Mouse (Mus musculus) limb, embryonic 11.5 days (tissue): ENCODE measurements around the gene Eps15l1. TPM values are rescaled to one million over a fixed set of nuclear protein-coding genes. Genes with fewer than 3 reads are reported as not detected.

ENCODE experiments used
- ATAC-seq: fragments of 200-750 bp; cut with Nextera tagmentation; 2 replicates; pipeline ENCODE4 v1.8.0; 2017; ENCODE audit warnings: low read depth; ENCODE audit not compliant: insufficient number of reproducible peaks, low FRiP score, low TSS enrichment
- DNase-seq: peaks from one replicate; pipeline ENCODE4 v3.0.0-alpha.2; 2015; ENCODE audit warnings: low spot score
- H3K27ac ChIP-seq: fragments of 300-500 bp; sonication (generic); replicated peaks from 2 replicates; pipeline ENCODE4 v1.5.1; 2014; ENCODE audit warnings: low read depth, mild to moderate bottlenecking, low read length
- H3K27me3 ChIP-seq: fragments of 300-500 bp; sonication (generic); 2 replicates; pipeline ENCODE4 v1.6.1; 2014; ENCODE audit warnings: mild to moderate bottlenecking, low read length, mixed read lengths; ENCODE audit not compliant: control insufficient read depth, insufficient read depth
- H3K36me3 ChIP-seq: fragments of 300-500 bp; sonication (generic); 2 replicates; pipeline ENCODE4 v1.6.1; 2014; ENCODE audit warnings: mild to moderate bottlenecking, low read length, moderate library complexity, mixed read lengths; ENCODE audit not compliant: control insufficient read depth, insufficient read depth
- H3K4me1 ChIP-seq: fragments of 300-500 bp; sonication (generic); 2 replicates; pipeline ENCODE4 v1.6.1; 2014; ENCODE audit warnings: low read length, mixed read lengths; ENCODE audit not compliant: control insufficient read depth, insufficient read depth
- H3K4me2 ChIP-seq: fragments of 300-500 bp; sonication (generic); 2 replicates; pipeline ENCODE4 v1.6.1; 2014; ENCODE audit warnings: low read depth, mild to moderate bottlenecking, moderate library complexity; ENCODE audit not compliant: severe bottlenecking
- H3K4me3 ChIP-seq: fragments of 300-500 bp; sonication (generic); 2 replicates; pipeline ENCODE4 v1.5.1; 2014; ENCODE audit warnings: low read depth, low read length
- H3K9ac ChIP-seq: fragments of 300-500 bp; sonication (generic); 2 replicates; pipeline ENCODE4 v1.6.1; 2014; ENCODE audit warnings: mild to moderate bottlenecking, low read length
- H3K9me3 ChIP-seq: fragments of 300-500 bp; sonication (generic); 2 replicates; pipeline ENCODE4 v1.6.1; 2016; ENCODE audit warnings: low read length; ENCODE audit not compliant: control insufficient read depth
- WGBS: fragments of 180-500 bp; shearing (Covaris S2); extraction: QIAGEN DNeasy Blood & Tissue Kit; methylation state at CpG from one replicate; pipeline ENCODE4 v1.1.7; 2014; 5-methylcytosine and 5-hydroxymethylcytosine counted together
- microRNA-seq: library from miRNA; unstranded; fragments of <30 nt; microRNA quantifications from one replicate; pipeline ENCODE4, GENCODE M21; 2016
- polyA plus RNA-seq: library from polyadenylated mRNA; unstranded; fragments of >200 nt; fragmentation: Nextera tagmentation; extraction: Ambion mirVana; gene quantifications from 2 replicates; pipeline ENCODE4 v1.2.1, GENCODE M21; 2014

Gene Eps15l1
- polyA plus RNA-seq, 1 experiment from 2014 or later: 82.2 TPM

DNA sequence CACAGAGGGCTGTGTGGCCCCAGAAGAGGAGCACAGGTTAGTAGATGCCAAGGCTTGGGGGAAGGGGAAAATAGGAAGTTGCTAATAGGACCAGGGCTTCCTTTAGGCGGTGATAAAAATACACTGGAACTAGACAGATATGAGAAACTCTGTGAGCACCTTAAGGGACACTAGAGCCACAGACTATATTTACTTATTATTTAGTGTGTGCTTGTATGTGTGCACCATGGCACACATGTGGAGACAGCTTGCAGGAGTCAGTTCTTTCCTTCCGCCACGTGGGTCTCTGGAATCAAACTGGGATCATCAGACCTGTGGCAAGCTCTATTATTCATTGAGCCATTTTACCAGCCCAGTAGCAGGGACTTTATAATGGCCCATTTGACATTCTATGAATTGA, 126.1 kb downstream of the Eps15l1 start:
- Histone ChIP-seq H3K9ac (no peak overlapping the region), H3K9me3 (no peaks in the 10 kb centered on the region), H3K4me1 (no peaks in the 10 kb centered on the region), H3K36me3 (no peaks in the 10 kb centered on the region), H3K4me2 (no peak overlapping the region), H3K27ac (no peak overlapping the region), H3K27me3 (no peaks in the 10 kb centered on the region), H3K4me3 (no peak overlapping the region)
- DNase-seq (no peak), ATAC-seq (no peak)
- 73% methylated on average over 3 of the region's 3 CpGs for WGBS

DNA sequence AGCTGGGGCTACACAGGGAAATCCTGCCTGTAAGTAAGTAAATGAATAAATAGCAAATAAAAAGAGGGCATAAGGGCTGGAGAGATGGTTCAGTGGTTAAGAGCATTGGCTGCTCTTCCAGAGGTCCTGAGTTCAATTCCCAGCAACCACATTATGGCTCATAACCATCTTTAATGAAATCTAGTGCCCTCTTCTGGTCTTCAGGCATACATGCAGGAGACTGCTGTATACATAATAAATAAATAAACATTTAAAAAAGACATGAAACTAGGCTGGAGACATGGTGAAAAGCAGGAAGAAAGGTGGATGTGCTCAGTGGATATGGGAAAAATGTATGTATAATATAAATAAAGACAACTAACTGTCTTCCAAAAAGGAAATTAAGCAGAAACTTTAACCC, 128.0 kb downstream of the Eps15l1 start:
- no peaks in the 10 kb centered on the region for H3K36me3 ChIP-seq
- no peak overlapping the region for H3K27ac ChIP-seq
- no peak overlapping the region for H3K4me2 ChIP-seq
- no peaks in the 10 kb centered on the region for H3K4me1 ChIP-seq
- DNase-seq (no peak), ATAC-seq (no peak)
- no peaks in the 10 kb centered on the region for H3K9me3 ChIP-seq
- H3K9ac ChIP-seq: no peak overlapping the region
- no peak overlapping the region for H3K4me3 ChIP-seq
- no peaks in the 10 kb centered on the region for H3K27me3 ChIP-seq

DNA sequence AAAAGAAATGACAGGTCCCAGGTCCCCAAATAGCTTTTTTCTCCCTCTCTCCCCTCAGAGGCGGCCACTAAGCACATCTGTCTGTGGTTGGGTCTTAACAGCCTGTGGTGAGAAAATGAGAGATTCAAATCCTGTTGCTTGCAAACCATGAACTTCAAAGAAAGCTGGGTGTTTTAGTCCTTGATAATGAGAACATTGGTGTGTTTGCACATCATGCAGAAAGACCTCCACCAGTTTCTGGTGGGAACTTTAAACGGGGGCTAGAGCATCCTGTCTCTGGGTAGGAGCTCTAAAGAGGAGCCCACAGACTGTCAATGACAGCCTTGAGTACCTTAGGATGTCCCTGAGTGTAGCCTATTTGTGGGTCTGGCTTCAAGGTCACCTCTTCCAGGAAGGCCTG, 130.2 kb downstream of the Eps15l1 start:
- no peak overlapping the region for H3K9ac ChIP-seq
- no peak overlapping the region for H3K4me3 ChIP-seq
- H3K27ac ChIP-seq: no peak overlapping the region
- DNase-seq (no peak), ATAC-seq (no peak)
- no peaks in the 10 kb centered on the region for H3K4me1 ChIP-seq
- H3K4me2 ChIP-seq: no peak overlapping the region
- WGBS: 74% methylated on average over 2 of the region's 2 CpGs
- H3K27me3 ChIP-seq: no peaks in the 10 kb centered on the region
- no peaks in the 10 kb centered on the region for H3K9me3 ChIP-seq
- H3K36me3 ChIP-seq: no peaks in the 10 kb centered on the region

Small RNA genes lying within 50 kb of the gene (microRNA-seq; reads per million reads assigned to microRNA genes)
- 3.7 reads per million, percentile 4 among the genes with 10 or more reads in this experiment for gene Mir7068

Other genes with a start within 250 kb of the Eps15l1 start
- 0.20 TPM in 1 of 2 replicates, not detected in the other for gene Hsh2d, start 231.8 kb downstream of the Eps15l1 start, polyA plus RNA-seq
- gene Cib3, start 208.6 kb downstream of the Eps15l1 start, polyA plus RNA-seq: not detected in 2 replicates
- not detected in 2 replicates for gene Gm11034, start 207.8 kb downstream of the Eps15l1 start, polyA plus RNA-seq
- 66.1 and 69.3 TPM in 2 replicates for gene Fam32a, start 201.7 kb downstream of the Eps15l1 start, polyA plus RNA-seq
- gene Ap1m1, start 181.4 kb downstream of the Eps15l1 start, polyA plus RNA-seq: 117 and 118 TPM in 2 replicates
- gene Gm10282, start 116.2 kb downstream of the Eps15l1 start, polyA plus RNA-seq: 36.7 and 36.8 TPM in 2 replicates
- gene Klf2, start 102.4 kb downstream of the Eps15l1 start, polyA plus RNA-seq: 3.1 and 4.2 TPM in 2 replicates
- 0.79 and 1.5 TPM in 2 replicates for gene Calr3, start 22.4 kb upstream of the Eps15l1 start, polyA plus RNA-seq
- 13.5 and 14.8 TPM in 2 replicates for gene 1700030K09Rik, start 22.4 kb upstream of the Eps15l1 start, polyA plus RNA-seq
- gene Cherp, start 53.8 kb upstream of the Eps15l1 start, polyA plus RNA-seq: 75.7 and 91.6 TPM in 2 replicates
- gene Slc35e1, start 71.2 kb upstream of the Eps15l1 start, polyA plus RNA-seq: 16.9 and 19.2 TPM in 2 replicates
- gene Med26, start 126.8 kb upstream of the Eps15l1 start, polyA plus RNA-seq: 14.8 and 16.3 TPM in 2 replicates
- 107 and 110 TPM in 2 replicates for gene Smim7, start 149.6 kb upstream of the Eps15l1 start, polyA plus RNA-seq
- 10.3 and 11.2 TPM in 2 replicates for gene Tmem38a, start 150.6 kb upstream of the Eps15l1 start, polyA plus RNA-seq
- gene Nwd1, start 225.3 kb upstream of the Eps15l1 start, polyA plus RNA-seq: 0.03 TPM in 1 of 2 replicates, not detected in the other